Mouse (Mus musculus) kidney, embryonic 14.5 days (tissue): ENCODE results near the gene Oas1d. TPM values are rescaled to one million over a fixed set of nuclear protein-coding genes. Genes with fewer than 3 reads are reported as not detected.
"Not testable (repeated sequence)": the region's sequence is repeated elsewhere in the genome, so short reads cannot be mapped to it uniquely, and the experiment has no call there.

Experiments used
- ATAC-seq: fragments of 200-750 bp; cut with Nextera tagmentation; 2 replicates; pipeline ENCODE4 v1.8.0; 2017; ENCODE audit warnings: moderate number of reproducible peaks, mild to moderate bottlenecking, moderate TSS enrichment, moderate library complexity; ENCODE audit not compliant: low FRiP score, low TSS enrichment
- H3K27ac ChIP-seq: fragments of 300-500 bp; sonication (generic); 2 replicates; pipeline ENCODE4 v1.5.1; 2014; ENCODE audit warnings: low read depth, mild to moderate bottlenecking, low read length, moderate library complexity, mixed read lengths
- H3K27me3 ChIP-seq: fragments of 300-500 bp; sonication (generic); 2 replicates; pipeline ENCODE4 v1.6.1; 2014; ENCODE audit warnings: mild to moderate bottlenecking, low read length; ENCODE audit not compliant: control insufficient read depth, insufficient read depth
- H3K36me3 ChIP-seq: fragments of 300-500 bp; sonication (generic); 2 replicates; pipeline ENCODE4 v1.6.1; 2014; ENCODE audit warnings: low read length, mixed read lengths; ENCODE audit not compliant: control insufficient read depth, insufficient read depth
- H3K4me1 ChIP-seq: fragments of 300-500 bp; sonication (generic); 2 replicates; pipeline ENCODE4 v1.6.1; 2014; ENCODE audit warnings: low read length, mixed read lengths; ENCODE audit not compliant: control insufficient read depth, insufficient read depth
- H3K4me2 ChIP-seq: fragments of 300-500 bp; sonication (generic); replicated peaks from 2 replicates; pipeline ENCODE4 v1.6.1; 2014; ENCODE audit warnings: low read depth, mild to moderate bottlenecking, low read length
- H3K4me3 ChIP-seq: fragments of 300-500 bp; sonication (generic); 2 replicates; pipeline ENCODE4 v1.5.1; 2014; ENCODE audit warnings: mild to moderate bottlenecking, low read length
- H3K9ac ChIP-seq: fragments of 300-500 bp; sonication (generic); 2 replicates; pipeline ENCODE4 v1.6.1; 2014; ENCODE audit warnings: low read depth, mild to moderate bottlenecking, low read length, moderate library complexity
- H3K9me3 ChIP-seq: fragments of 300-500 bp; sonication (generic); 2 replicates; pipeline ENCODE4 v1.6.1; 2016; ENCODE audit warnings: low read length; ENCODE audit not compliant: control insufficient read depth
- WGBS: fragments of 180-500 bp; shearing (Covaris S2); extraction: QIAGEN DNeasy Blood & Tissue Kit; methylation state at CpG from one replicate; pipeline ENCODE4 v1.1.7; 2014; 5-methylcytosine and 5-hydroxymethylcytosine counted together
- polyA plus RNA-seq: library from polyadenylated mRNA; unstranded; fragments of >200 nt; fragmentation: Nextera tagmentation; extraction: Ambion mirVana; gene quantifications from 2 replicates; pipeline ENCODE4 v1.2.1, GENCODE M21; 2014

Oas1d gene
- polyA plus RNA-seq, 1 experiment from 2014 or later, result not detected

DNA sequence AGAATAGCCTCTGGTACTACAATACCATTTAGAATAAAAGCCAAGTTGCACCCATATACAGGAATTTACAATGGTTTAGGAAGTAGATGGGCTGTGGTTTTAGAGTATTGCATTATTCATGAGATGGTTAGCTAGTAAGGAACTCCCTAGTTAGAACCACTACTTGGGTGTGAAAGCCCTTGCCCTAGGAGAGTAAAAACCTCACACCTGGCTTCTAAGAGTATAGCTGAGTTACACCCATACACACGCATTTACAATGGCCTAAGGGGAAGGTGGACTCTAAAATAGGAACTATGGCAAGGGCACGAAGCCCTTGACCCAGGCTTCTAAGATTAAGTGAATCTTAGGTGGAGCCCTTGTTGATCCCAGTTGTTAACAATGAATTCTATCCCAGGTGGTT, 19.6 kb upstream of the Oas1d start:
- not testable (repeated sequence) for H3K27me3 ChIP-seq, H3K9ac ChIP-seq, H3K27ac ChIP-seq, ATAC-seq, H3K36me3 ChIP-seq, H3K4me2 ChIP-seq, H3K4me1 ChIP-seq, H3K4me3 ChIP-seq, H3K9me3 ChIP-seq
- 80% methylated on average over 2 of the region's 2 CpGs for WGBS

- Histone ChIP-seq H3K4me2 (no peak overlapping the region), H3K9ac (no peak overlapping the region), H3K27ac (no peak overlapping the region), H3K9me3 (no peaks in the 10 kb centered on the region), H3K4me1 (no peaks in the 10 kb centered on the region), H3K36me3 (no peaks in the 10 kb centered on the region), H3K4me3 (no peak overlapping the region), H3K27me3 (no peaks in the 10 kb centered on the region)
- ATAC-seq, result no peak
- WGBS, result 85% methylated on average over 11 of the region's 11 CpGs
Measured at GRCm38 (mm10) chr5:120895231-120895900, 19.0 kb upstream of the Oas1d start.

- Histone ChIP-seq H3K9ac (no peak overlapping the region), H3K9me3 (no peaks in the 10 kb centered on the region), H3K27me3 (no peaks in the 10 kb centered on the region), H3K4me2 (no peak overlapping the region), H3K36me3 (no peaks in the 10 kb centered on the region), H3K4me1 (no peaks in the 10 kb centered on the region), H3K27ac (no peak overlapping the region), H3K4me3 (no peak overlapping the region)
- no peak for ATAC-seq
- 87% methylated on average over 6 of the region's 6 CpGs for whole genome bisulfite sequencing
Measured at GRCm38 (mm10) chr5:120898307-120898706, 16.0 kb upstream of the Oas1d start.

DNA sequence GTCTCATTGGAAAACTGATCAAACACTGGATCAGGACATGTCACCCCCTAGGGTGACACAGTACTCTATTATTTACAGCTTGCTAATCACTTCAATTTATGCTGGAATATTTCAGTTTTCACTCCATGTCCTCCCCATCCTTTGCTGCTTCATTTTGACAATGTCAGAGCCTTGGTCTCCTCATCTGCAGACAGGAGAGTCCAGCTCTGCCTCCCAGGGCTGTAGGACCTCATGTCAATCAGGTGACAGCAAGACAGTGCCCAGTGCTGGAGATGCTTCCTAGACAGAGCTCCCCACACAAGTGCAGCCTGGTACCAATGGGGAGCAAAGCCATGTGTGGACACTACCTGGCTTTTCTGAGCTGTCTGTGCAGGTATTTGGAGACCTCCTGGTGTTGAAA, 15.6 kb upstream of the Oas1d start:
- H3K4me2 ChIP-seq, result no peak overlapping the region
- no peaks in the 10 kb centered on the region for H3K27me3 ChIP-seq
- H3K9ac ChIP-seq, result no peak overlapping the region
- no peak for ATAC-seq
- no peaks in the 10 kb centered on the region for H3K9me3 ChIP-seq
- no peaks in the 10 kb centered on the region for H3K36me3 ChIP-seq
- no peak overlapping the region for H3K4me3 ChIP-seq
- no peaks in the 10 kb centered on the region for H3K4me1 ChIP-seq
- no peak overlapping the region for H3K27ac ChIP-seq

DNA sequence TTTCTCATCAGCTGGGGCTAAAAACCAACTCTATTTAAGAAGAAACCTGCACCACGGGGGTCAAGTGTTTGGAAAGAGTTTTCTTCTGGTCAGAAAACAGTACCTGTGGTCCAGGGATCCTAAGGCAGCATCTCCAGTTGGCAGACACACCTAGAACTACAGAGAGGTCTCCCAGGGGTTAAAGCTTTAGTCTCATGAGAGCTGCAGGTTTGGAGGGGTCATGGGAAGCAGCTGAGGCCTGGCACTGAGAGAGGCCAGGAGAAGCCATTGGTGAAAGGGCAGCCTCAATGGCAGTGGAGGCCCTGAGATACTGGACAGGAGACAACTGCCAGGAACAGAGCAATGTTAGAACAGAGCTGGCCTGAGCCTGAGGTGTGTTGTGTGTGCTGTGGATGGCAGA, 13.7 kb upstream of the Oas1d start:
- Histone ChIP-seq H3K27me3 (no peaks in the 10 kb centered on the region), H3K4me2 (no peak overlapping the region), H3K4me3 (no peak overlapping the region), H3K27ac (no peak overlapping the region), H3K9me3 (no peaks in the 10 kb centered on the region), H3K36me3 (no peaks in the 10 kb centered on the region), H3K9ac (no peak overlapping the region), H3K4me1 (no peaks in the 10 kb centered on the region)
- ATAC-seq, result no peak
- WGBS, result 63% methylated on average over 1 of the region's 1 CpGs

DNA sequence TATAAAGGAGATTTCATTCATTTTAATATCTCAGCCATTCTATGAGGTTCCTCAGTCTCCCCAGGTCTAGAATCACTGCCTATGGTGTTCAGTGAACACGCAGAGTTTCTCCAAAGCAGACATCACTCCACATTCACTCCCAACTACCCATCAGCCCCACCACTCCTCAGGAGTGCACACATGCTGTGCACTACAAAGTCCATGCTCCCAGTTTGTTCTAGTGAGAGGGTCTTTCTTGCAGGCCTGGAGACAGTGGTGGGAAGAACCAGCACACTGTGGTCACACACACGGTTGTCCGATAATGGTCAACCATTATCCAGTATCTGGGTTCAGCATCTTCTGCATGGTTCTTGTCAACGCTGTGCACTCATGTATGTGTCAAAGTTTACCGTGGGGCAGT, 12.3 kb upstream of the Oas1d start:
- no peaks in the 10 kb centered on the region for H3K27me3 ChIP-seq
- no peaks in the 10 kb centered on the region for H3K9me3 ChIP-seq
- H3K4me2 ChIP-seq, result no peak overlapping the region
- ATAC-seq, result no peak
- WGBS, result 92% methylated on average over 5 of the region's 5 CpGs
- no peak overlapping the region for H3K27ac ChIP-seq
- no peaks in the 10 kb centered on the region for H3K4me1 ChIP-seq
- H3K36me3 ChIP-seq, result no peaks in the 10 kb centered on the region
- no peak overlapping the region for H3K4me3 ChIP-seq
- H3K9ac ChIP-seq, result no peak overlapping the region

DNA sequence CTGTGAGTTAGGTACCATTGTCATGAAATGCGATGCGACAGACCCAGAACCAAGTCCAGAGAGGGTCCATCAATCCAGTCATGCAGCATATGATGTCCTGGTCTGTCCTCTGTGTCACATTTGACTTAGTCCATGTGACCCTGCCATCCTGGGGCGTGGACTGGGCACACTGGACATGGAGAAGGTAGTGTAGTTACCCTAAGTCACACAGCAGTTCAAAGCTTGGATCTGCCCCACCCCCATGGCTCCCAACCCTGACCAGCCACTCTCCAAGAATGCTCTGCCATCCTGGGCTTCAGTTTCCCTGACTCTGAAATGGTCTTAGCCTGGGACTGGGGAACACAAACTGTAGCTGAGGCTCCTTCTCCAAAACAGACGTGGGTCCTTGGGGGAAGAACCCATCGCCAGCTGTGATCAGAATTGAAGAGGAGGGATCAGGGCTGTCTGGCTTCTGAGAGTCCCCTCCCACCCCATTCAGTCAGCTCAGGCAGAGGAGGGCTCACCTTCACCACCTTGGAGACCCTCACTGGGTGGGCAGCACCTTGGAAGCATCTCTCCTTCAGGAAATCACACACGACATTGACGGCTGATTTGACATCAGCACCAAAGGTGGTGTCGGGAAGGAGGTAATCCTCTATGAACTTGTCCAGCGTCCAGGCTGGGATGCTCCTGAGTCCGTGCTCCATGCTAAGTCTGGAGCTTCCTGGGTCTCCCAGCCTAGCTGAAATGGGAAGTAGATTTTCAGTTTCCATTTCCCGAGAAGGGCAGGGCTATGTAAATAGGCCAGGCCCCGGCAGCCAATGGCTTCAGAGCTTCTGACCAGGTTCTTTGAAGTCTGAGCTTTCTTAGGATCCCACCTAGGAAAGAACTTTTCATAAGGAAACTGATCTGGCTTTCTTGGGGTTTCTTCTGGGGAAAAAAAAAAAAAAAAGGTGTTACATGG, 7.3 kb upstream of the Oas1d start, which contains the start of gene Oas1a:
Gene Oas1a, minus strand, starts transcription at position 731 of the 943 bp plus-strand sequence.
- not testable (repeated sequence) for H3K4me3 ChIP-seq, H3K4me2 ChIP-seq, H3K27ac ChIP-seq, ATAC-seq, H3K9me3 ChIP-seq, H3K27me3 ChIP-seq, H3K4me1 ChIP-seq, H3K9ac ChIP-seq, H3K36me3 ChIP-seq
- WGBS, result 36% methylated on average over 8 of the region's 12 CpGs

DNA sequence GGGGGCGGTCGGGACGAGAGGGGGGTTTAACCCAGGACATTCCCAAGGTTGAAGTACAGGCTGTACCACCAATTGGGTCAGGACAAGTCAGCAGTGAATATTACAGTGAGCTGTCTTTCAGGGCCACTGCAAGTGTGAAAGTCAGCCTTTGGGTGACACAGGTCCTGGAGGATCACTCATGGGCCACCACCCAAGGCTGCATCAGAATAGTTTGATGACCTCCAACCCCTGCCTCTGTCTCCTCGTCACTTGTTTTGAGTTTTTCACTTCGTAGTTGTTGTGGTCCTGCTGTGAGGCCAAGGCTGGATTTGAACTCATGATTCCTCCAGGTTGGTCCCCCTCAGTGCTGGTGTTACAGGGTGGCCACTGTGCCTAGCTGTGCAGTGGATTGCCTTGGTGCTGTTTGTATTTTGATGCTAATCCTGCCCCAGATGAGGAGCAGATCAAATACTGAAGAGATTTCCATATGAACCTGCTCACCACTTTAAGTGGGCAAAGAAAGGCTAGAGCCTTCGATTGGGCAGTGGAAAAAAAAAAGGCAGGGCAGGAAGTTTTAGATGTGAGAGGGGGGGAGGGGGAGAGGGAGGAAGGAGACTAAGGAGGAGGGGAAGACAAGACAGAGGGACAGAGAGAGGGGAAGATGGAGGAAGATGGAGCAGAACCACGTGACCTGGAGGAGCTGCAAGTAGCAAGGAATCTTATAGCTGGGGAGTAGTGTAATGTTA, 6.0 kb upstream of the Oas1d start:
- H3K9me3 ChIP-seq, result no peaks in the 10 kb centered on the region
- H3K36me3 ChIP-seq, result no peaks in the 10 kb centered on the region
- 53% methylated on average over 7 of the region's 7 CpGs for WGBS
- ATAC-seq, result no peak
- H3K4me3 ChIP-seq, result no peak overlapping the region
- no peak overlapping the region for H3K4me2 ChIP-seq
- H3K27ac ChIP-seq, result no peak overlapping the region
- no peaks in the 10 kb centered on the region for H3K4me1 ChIP-seq
- no peak overlapping the region for H3K9ac ChIP-seq
- no peaks in the 10 kb centered on the region for H3K27me3 ChIP-seq
